Mouse (Mus musculus) CH12.LX (cell line): Measurements from ENCODE around the gene Inpp5b. TPM values are rescaled to one million over a fixed set of nuclear protein-coding genes. Genes with fewer than 3 reads are reported as not detected.

Experiments used
- DNase-seq: peaks from one replicate; pipeline ENCODE4 v3.0.0-alpha.2; 2013; ENCODE audit errors: extremely low read depth
- H3K27ac ChIP-seq: 2 replicates; pipeline ENCODE4 v1.5.1; 2012; ENCODE audit warnings: low read depth, mild to moderate bottlenecking, control low read depth, moderate library complexity; ENCODE audit not compliant: insufficient read depth
- H3K27me3 ChIP-seq: replicated peaks from 2 replicates; pipeline ENCODE3; 2012; ENCODE audit warnings: inconsistent platforms
- H3K36me3 ChIP-seq, 2 experiments: replicated peaks in 1 of 2; 2 replicates each; pipeline versions ENCODE3 to v1.6.1; 2012; ENCODE audit warnings: inconsistent platforms in 1 of 2, low read length in 1 of 2, mild to moderate bottlenecking in 1 of 2, mixed read lengths in 1 of 2, moderate library complexity in 1 of 2; ENCODE audit not compliant: control insufficient read depth in 1 of 2, insufficient read depth in 1 of 2
- H3K4me1 ChIP-seq, 2 experiments: 2 replicates each; pipeline ENCODE4 v1.6.1; 2012; ENCODE audit warnings: inconsistent platforms in 1 of 2, moderate library complexity in 1 of 2; ENCODE audit not compliant: insufficient read depth in 2 of 2, control insufficient read depth in 1 of 2
- H3K4me2 ChIP-seq: 2 replicates; pipeline ENCODE4 v1.6.1; 2012; ENCODE audit warnings: low read depth, mild to moderate bottlenecking, control low read depth; ENCODE audit not compliant: poor library complexity, insufficient read depth, severe bottlenecking
- H3K4me3 ChIP-seq, 3 experiments: fragments of 150-350 bp in 1 of 3; sonication (generic) in 1 of 3; replicated peaks in 1 of 3; 2 replicates each; pipeline versions ENCODE3 to v1.5.1; 2011 to 2012; ENCODE audit warnings: low read depth in 2 of 3, low read length in 2 of 3, mild to moderate bottlenecking in 2 of 3, moderate library complexity in 2 of 3, control low read depth in 1 of 3, improper control_type of control experiment in 1 of 3, inconsistent platforms in 1 of 3, mixed read lengths in 1 of 3; ENCODE audit not compliant: poor library complexity in 1 of 3
- H3K79me2 ChIP-seq: replicated peaks from 2 replicates; pipeline ENCODE4 v1.6.1; 2012; ENCODE audit warnings: mild to moderate bottlenecking, moderate library complexity; ENCODE audit not compliant: control insufficient read depth, poor library complexity, insufficient read depth, severe bottlenecking; ENCODE audit errors: extremely low read depth
- H3K9ac ChIP-seq: 2 replicates; pipeline ENCODE4 v1.6.1; 2012; ENCODE audit warnings: low read depth, mild to moderate bottlenecking, control low read depth, moderate library complexity; ENCODE audit not compliant: insufficient read depth
- H3K9me3 ChIP-seq: replicated peaks from 2 replicates; pipeline ENCODE3; 2012; ENCODE audit warnings: low read length, inconsistent platforms, mixed read lengths
- BHLHE40 ChIP-seq: IDR thresholded peaks from 2 replicates; pipeline ENCODE4 v1.6.1; 2011; ENCODE audit warnings: mild to moderate bottlenecking, low read depth, low read length, improper control_type of control experiment
- CHD2 ChIP-seq: IDR thresholded peaks from 2 replicates; pipeline ENCODE4 v1.6.1; 2011; ENCODE audit warnings: low read length, improper control_type of control experiment
- CTCF ChIP-seq, 2 experiments: IDR thresholded peaks in 1 of 2; conservative IDR thresholded peaks in 1 of 2; 2 replicates each; pipeline ENCODE4 v1.5.1; 2011 to 2012; ENCODE audit warnings: low read depth in 2 of 2, low read length in 2 of 2, improper control_type of control experiment in 1 of 2, inconsistent platforms in 1 of 2, mild to moderate bottlenecking in 1 of 2, moderate library complexity in 1 of 2
- E2F4 ChIP-seq: IDR thresholded peaks from 2 replicates; pipeline ENCODE4 v1.6.1; 2011; ENCODE audit warnings: low read depth, low read length, improper control_type of control experiment; ENCODE audit not compliant: insufficient replicate concordance
- HCFC1 ChIP-seq: IDR thresholded peaks from 2 replicates; pipeline ENCODE4 v1.6.1; 2012; ENCODE audit warnings: low read depth, mild to moderate bottlenecking, inconsistent platforms, low read length, improper control_type of control experiment
- KAT2A ChIP-seq: IDR thresholded peaks from 2 replicates; pipeline ENCODE4 v1.6.1; 2012; ENCODE audit warnings: low read length, improper control_type of control experiment, inconsistent platforms; ENCODE audit not compliant: insufficient replicate concordance
- MAFK ChIP-seq: IDR thresholded peaks from 2 replicates; pipeline ENCODE4 v1.6.1; 2011; ENCODE audit warnings: low read length, improper control_type of control experiment; ENCODE audit not compliant: insufficient replicate concordance
- MXI1 ChIP-seq: IDR thresholded peaks from 2 replicates; pipeline ENCODE4 v1.6.1; 2011; ENCODE audit warnings: mild to moderate bottlenecking, low read depth, low read length, improper control_type of control experiment
- MYC ChIP-seq: IDR thresholded peaks from 2 replicates; pipeline ENCODE4 v1.6.1; 2011; ENCODE audit warnings: low read depth, mild to moderate bottlenecking, improper control_type of control experiment, low read length
- NRF1 ChIP-seq: IDR thresholded peaks from 2 replicates; pipeline ENCODE4 v1.6.1; 2014; ENCODE audit warnings: low read depth, mild to moderate bottlenecking, inconsistent platforms, low read length, improper control_type of control experiment, moderate library complexity
- PAX5 ChIP-seq: IDR thresholded peaks from 2 replicates; pipeline ENCODE4 v1.6.1; 2012; ENCODE audit warnings: low read length, inconsistent platforms, mixed read lengths
- RAD21 ChIP-seq: IDR thresholded peaks from 2 replicates; pipeline ENCODE4 v1.6.1; 2011; ENCODE audit warnings: low read depth, mild to moderate bottlenecking, low read length, improper control_type of control experiment, moderate library complexity
- SMC3 ChIP-seq: IDR thresholded peaks from 2 replicates; pipeline ENCODE4 v1.6.1; 2011; ENCODE audit warnings: low read depth, low read length, improper control_type of control experiment
- USF1 ChIP-seq: IDR thresholded peaks from 2 replicates; pipeline ENCODE4 v1.6.1; 2014; ENCODE audit warnings: low read depth, mild to moderate bottlenecking, inconsistent platforms, low read length, improper control_type of control experiment
- ZMIZ1 ChIP-seq: IDR thresholded peaks from 2 replicates; pipeline ENCODE4 v1.6.1; 2012; ENCODE audit warnings: low read depth, mild to moderate bottlenecking, inconsistent platforms, low read length, improper control_type of control experiment
- ZNF384 ChIP-seq: IDR thresholded peaks from 2 replicates; pipeline ENCODE4 v1.6.1; 2012; ENCODE audit warnings: low read depth, low read length, improper control_type of control experiment, inconsistent platforms
- dilution Hi-C: fragments of 300-500 bp; cut with MboI; formaldehyde crosslinking; loops from 2 replicates; pipeline ENCODE4 v1.14.3; 2020; ENCODE audit warnings: low sequenced_read_pairs; ENCODE audit not compliant: extremely low pct_unique_long_range_greater_than_20kb, extremely low pct_ligation_motif_present
- in situ Hi-C: fragments of 300-500 bp; cut with MboI; formaldehyde crosslinking; loops from 3 replicates; pipeline ENCODE4 v1.14.3; 2019; ENCODE audit warnings: low sequenced_read_pairs, low pct_ligation_motif_present, low pct_unique_long_range_greater_than_20kb, mixed read lengths
- polyA plus RNA-seq: library from polyadenylated mRNA; unstranded; fragments of >175 nt; gene quantifications from 2 replicates; pipeline ENCODE4 v1.2.1, GENCODE M21; 2012; ENCODE audit warnings: low read depth; ENCODE audit not compliant: insufficient read length
- total RNA-seq, 2 experiments: library from RNA; depleted of rRNA; stranded (reverse); fragments of 300-350 nt in 1 of 2; fragments of >200 nt in 1 of 2; gene quantifications; 2 replicates each; pipeline ENCODE4 v1.2.3; 2012 to 2014

The Inpp5b gene
- total and polyA plus RNA-seq, 3 experiments = 25.6 to 34.0 (median 26.2) TPM

GRCm38 (mm10) chr4:124710776-124711291 lies 30.8 kb upstream of the Inpp5b start:
- Histone ChIP-seq H3K4me3 (peak overlapping the region in 1 of 3 experiments; percentile 35), H3K4me1 (peaks cover 21 to 55% of the 10 kb centered on the region in 2 experiments), H3K36me3 (peaks cover 15 to 23% of the 10 kb centered on the region in 2 experiments), H3K9ac (0 out of 2 replicates have a peak overlapping the region, but pooled peaks have one; percentile 46), H3K4me2 (peak overlapping the region; percentile 58), H3K27ac (no peak overlapping the region), H3K79me2 (peaks cover 11% of the 10 kb centered on the region), H3K9me3 (no peaks in the 10 kb centered on the region), H3K27me3 (no peaks in the 10 kb centered on the region)
- in situ Hi-C loops (no loop called here), dilution Hi-C loops (no loop called here)
- peak; percentile 73 for DNase-seq
- TF ChIP-seq ZNF384 (no peak), BHLHE40 (no peak), MXI1 (no peak), USF1 (no peak), RAD21 (peak; percentile 20), E2F4 (no peak), SMC3 (peak; percentile 43), CTCF (conservative IDR thresholded peaks at IDR 0.05 in 1 of 2, IDR thresholded peaks at IDR 0.05 in 1 of 2; ENCODE audit: low read depth in 2 of 2, low read length in 2 of 2) (peak; percentile 33 to 67; a peak in 2 of 4 replicates), HCFC1 (no peak)

- Histone ChIP-seq H3K36me3 (peaks cover 14 to 22% of the 10 kb centered on the region in 2 experiments), H3K4me3 (no peak overlapping the region), H3K9me3 (no peaks in the 10 kb centered on the region), H3K27ac (no peak overlapping the region), H3K4me2 (no peak overlapping the region), H3K9ac (no peak overlapping the region), H3K27me3 (no peaks in the 10 kb centered on the region), H3K79me2 (peaks cover 23% of the 10 kb centered on the region), H3K4me1 (peaks cover 19 to 49% of the 10 kb centered on the region in 2 experiments)
- no peak for TF ChIP-seq NRF1
- TF ChIP-seq MYC = no peak
- TF ChIP-seq CHD2 = no peak
- no peak for TF ChIP-seq MAFK
- TF ChIP-seq ZNF384 = no peak
- no peak for TF ChIP-seq PAX5
- TF ChIP-seq KAT2A = no peak
- no peak for TF ChIP-seq ZMIZ1
- dilution Hi-C loops (no loop called here), in situ Hi-C loops (no loop called here)
- DNase-seq = no peak
Observed at GRCm38 (mm10) chr4:124712618-124713017, 29.0 kb upstream of the Inpp5b start.
